Mouse (Mus musculus) forebrain, embryonic 10.5 days (tissue): ENCODE measurements at regions not wholly inside any gene's neighbourhood (a gene's known extent, or its start where the extent isn't known, plus 50 kb on each side); places are given as distances from the start of the nearest gene placed in this dataset.

Source experiments
- DNase-seq: peaks from one replicate; pipeline ENCODE4 v3.0.0-alpha.2; 2017; ENCODE audit warnings: low spot score; ENCODE audit errors: extremely low spot score
- H3K27ac ChIP-seq: fragments of 300-500 bp; sonication (generic); 2 replicates; pipeline ENCODE4 v1.5.1; 2016; ENCODE audit warnings: mild to moderate bottlenecking
- H3K27me3 ChIP-seq: fragments of 300-500 bp; sonication (generic); 2 replicates; pipeline ENCODE4 v1.6.1; 2016; ENCODE audit warnings: mild to moderate bottlenecking; ENCODE audit not compliant: poor library complexity, severe bottlenecking
- H3K36me3 ChIP-seq: fragments of 300-500 bp; sonication (generic); replicated peaks from 2 replicates; pipeline ENCODE4 v1.6.1; 2016; ENCODE audit warnings: mild to moderate bottlenecking, moderate library complexity
- H3K4me1 ChIP-seq: fragments of 300-500 bp; sonication (generic); 2 replicates; pipeline ENCODE4 v1.6.1; 2016
- H3K4me3 ChIP-seq: fragments of 300-500 bp; sonication (generic); 2 replicates; pipeline ENCODE4 v1.5.1; 2016; ENCODE audit warnings: mild to moderate bottlenecking, moderate library complexity
- H3K9me3 ChIP-seq: fragments of 300-500 bp; sonication (generic); 2 replicates; pipeline ENCODE4 v1.6.1; 2016; ENCODE audit warnings: mild to moderate bottlenecking, moderate library complexity
- WGBS: fragments of 180-500 bp; shearing (Covaris S2); methylation state at CpG from one replicate; pipeline ENCODE4 v1.1.7; 2016; 5-methylcytosine and 5-hydroxymethylcytosine counted together

DNA sequence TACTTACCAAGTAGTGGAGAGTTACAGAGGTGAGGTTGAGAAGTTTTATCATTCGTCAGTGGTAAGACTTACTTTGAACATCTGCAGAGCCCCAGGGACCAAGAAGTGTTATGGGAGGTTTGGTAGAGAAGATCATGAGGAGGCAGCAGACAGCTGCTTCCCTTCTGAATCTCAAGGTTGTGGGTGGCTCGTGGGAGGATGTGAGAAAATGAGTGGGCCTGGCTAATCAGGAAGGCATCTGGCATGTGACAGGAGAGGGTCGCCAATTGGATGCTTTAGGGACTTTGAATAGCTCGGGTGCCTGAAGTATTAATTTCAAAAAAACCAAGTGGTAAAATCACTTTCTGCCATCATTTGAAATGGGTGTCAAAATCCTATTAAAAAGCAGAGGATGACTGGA is 258.9 kb downstream of the Sqor start:
- H3K9me3 ChIP-seq, result no peaks in the 10 kb centered on the region
- H3K4me1 ChIP-seq, result no peaks in the 10 kb centered on the region
- no peak for DNase-seq
- H3K27ac ChIP-seq, result no peak overlapping the region
- H3K4me3 ChIP-seq, result no peak overlapping the region
- H3K36me3 ChIP-seq, result no peaks in the 10 kb centered on the region
- 78% methylated on average over 4 of the region's 4 CpGs for WGBS
- H3K27me3 ChIP-seq, result no peaks in the 10 kb centered on the region

DNA sequence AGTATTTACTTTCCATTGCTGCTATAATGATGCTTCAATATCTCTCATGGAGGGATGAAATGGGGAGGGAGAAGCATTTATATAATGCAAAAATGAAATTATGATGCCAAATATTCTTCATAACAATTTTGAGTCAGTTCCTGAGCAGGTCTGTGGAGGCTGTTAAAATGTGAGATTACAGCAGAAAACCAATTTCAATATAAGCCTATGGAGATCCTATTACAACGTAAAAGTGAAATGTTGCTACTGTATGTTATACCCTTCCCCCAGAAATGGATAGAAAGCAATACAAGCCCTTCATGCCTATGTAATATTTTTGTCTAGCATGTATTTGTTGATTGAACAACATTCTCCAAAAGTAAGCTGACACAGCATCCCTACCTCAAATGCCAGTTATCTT is 259.3 kb downstream of the Sqor start:
- no peaks in the 10 kb centered on the region for H3K27me3 ChIP-seq
- 95% methylated on average over 1 of the region's 1 CpGs for WGBS
- H3K9me3 ChIP-seq, result no peaks in the 10 kb centered on the region
- DNase-seq, result no peak
- no peak overlapping the region for H3K4me3 ChIP-seq
- H3K27ac ChIP-seq, result no peak overlapping the region
- H3K4me1 ChIP-seq, result no peaks in the 10 kb centered on the region
- no peaks in the 10 kb centered on the region for H3K36me3 ChIP-seq

DNA sequence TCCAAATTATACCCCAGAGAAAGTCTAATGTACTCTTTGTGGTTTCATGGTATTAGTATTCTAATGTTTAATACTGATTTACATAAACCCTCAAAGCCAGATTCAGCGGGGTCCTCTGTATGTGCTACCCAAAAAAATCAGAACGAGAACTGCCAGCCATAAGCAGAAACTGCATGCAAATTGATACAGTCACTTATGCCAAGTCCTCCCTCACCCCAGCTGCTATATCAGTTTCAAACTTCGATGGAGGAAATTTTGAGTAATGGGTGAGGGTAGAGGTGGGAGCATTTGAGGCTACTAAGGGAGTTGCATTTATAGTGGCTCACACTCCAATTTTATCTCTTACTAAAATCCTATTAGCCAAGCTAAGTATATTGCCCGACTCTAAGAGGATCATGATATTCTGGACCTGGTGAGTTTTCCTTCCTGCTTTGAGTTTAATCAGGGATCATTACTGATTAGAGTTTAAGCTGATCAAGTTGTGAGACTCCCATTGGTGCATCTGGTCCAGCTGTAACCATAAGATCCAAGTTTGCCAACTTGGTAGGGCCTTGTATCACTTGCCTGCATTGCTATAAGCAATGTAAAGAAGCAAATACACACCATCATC is 260.0 kb downstream of the Sqor start:
- no peaks in the 10 kb centered on the region for H3K9me3 ChIP-seq
- H3K27me3 ChIP-seq, result no peaks in the 10 kb centered on the region
- 86% methylated on average over 4 of the region's 4 CpGs for WGBS
- H3K4me3 ChIP-seq, result no peak overlapping the region
- H3K36me3 ChIP-seq, result no peaks in the 10 kb centered on the region
- no peak overlapping the region for H3K27ac ChIP-seq
- no peaks in the 10 kb centered on the region for H3K4me1 ChIP-seq
- DNase-seq, result no peak

DNA sequence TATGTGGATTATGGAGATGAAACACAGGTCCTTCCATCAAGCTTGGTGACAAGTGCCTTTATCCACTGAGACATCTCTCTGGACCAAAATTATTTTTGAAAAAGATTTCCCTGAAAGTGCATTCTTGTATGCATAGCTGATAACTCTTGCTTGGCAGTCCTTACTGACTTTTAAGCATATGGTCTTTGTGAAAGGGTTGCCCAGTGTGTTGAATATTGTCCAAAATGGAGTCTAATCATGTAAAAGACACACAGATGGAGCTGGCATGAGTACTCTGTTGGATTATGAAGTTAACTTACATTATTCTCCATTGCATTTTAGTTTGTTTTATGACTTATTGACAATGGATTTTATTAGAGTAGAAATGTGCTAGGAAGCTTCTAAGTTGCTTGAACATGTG is 282.3 kb downstream of the Sqor start:
- no peak for DNase-seq
- Histone ChIP-seq H3K27ac (no peak overlapping the region), H3K36me3 (no peaks in the 10 kb centered on the region), H3K27me3 (no peaks in the 10 kb centered on the region), H3K4me3 (no peak overlapping the region), H3K9me3 (no peaks in the 10 kb centered on the region), H3K4me1 (no peaks in the 10 kb centered on the region)

- Histone ChIP-seq H3K4me1 (0 out of 2 replicates have a peak, but pooled peaks cover 2% of the 10 kb centered on the region), H3K27ac (no peak overlapping the region), H3K36me3 (no peaks in the 10 kb centered on the region), H3K9me3 (no peaks in the 10 kb centered on the region), H3K27me3 (peaks cover 29% of the 10 kb centered on the region), H3K4me3 (no peak overlapping the region)
- WGBS, result 90% methylated on average over 1 of the region's 1 CpGs
- DNase-seq, result no peak
These were observed 299.6 kb downstream of the Sqor start for GRCm38 (mm10) chr2:123064648-123065047.

DNA sequence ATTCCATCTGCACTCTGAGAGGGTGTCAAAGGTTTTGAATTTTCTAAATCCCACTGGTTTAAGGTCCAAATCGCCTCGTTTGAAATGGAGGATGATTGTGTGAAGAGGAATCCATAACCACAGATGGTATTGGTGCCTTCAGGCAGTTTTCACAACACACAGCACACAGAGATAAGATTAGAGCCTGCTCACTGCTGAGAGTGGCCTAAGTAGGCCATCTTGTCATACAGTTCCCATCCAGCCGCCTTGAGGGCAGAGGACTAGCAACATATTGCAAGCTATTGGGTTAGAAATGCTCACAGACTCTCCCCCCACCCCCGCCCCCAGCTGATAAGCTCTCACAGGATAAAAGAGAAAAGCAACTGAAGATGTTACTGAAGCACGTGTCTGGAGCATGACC is 303.8 kb downstream of the Sqor start:
- H3K27ac ChIP-seq, result no peak overlapping the region
- H3K36me3 ChIP-seq, result no peaks in the 10 kb centered on the region
- H3K27me3 ChIP-seq, result peaks cover 61% of the 10 kb centered on the region
- no peak for DNase-seq
- H3K4me3 ChIP-seq, result no peak overlapping the region
- 55% methylated on average over 5 of the region's 5 CpGs for WGBS
- no peaks in the 10 kb centered on the region for H3K9me3 ChIP-seq
- H3K4me1 ChIP-seq, result peaks cover 6% of the 10 kb centered on the region

DNA sequence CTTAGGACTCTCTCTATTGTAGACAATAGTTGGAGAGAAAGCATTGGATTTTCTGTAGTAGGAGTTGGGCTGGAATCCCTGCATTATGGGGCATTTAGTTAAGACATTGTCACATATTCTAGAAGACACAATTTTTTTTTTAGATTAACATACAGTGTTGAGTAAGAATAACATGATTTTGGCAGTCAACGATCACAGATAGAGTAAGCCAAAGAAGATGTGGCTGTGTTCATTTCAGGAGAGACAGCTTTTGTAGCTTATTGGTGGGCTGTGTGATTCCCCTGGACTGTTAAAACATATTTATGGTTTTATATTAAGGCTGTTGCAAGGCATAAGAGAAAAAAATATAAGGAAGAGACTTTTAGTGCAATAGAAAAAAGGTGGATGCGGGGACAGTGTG is 307.6 kb downstream of the Sqor start:
- Histone ChIP-seq H3K36me3 (no peaks in the 10 kb centered on the region), H3K27ac (no peak overlapping the region), H3K4me3 (no peak overlapping the region), H3K9me3 (no peaks in the 10 kb centered on the region), H3K4me1 (peaks cover 10% of the 10 kb centered on the region), H3K27me3 (peaks cover 88% of the 10 kb centered on the region)
- WGBS, result 93% methylated on average over 2 of the region's 2 CpGs
- DNase-seq, result no peak

GRCm38 (mm10) chr2:123073476-123074085 is 308.5 kb downstream of the Sqor start:
- no peak for DNase-seq
- Histone ChIP-seq H3K4me3 (no peak overlapping the region), H3K36me3 (no peaks in the 10 kb centered on the region), H3K4me1 (peaks cover 10% of the 10 kb centered on the region), H3K27me3 (peaks cover 82% of the 10 kb centered on the region), H3K27ac (no peak overlapping the region), H3K9me3 (no peaks in the 10 kb centered on the region)
- WGBS, result 17% methylated on average over 4 of the region's 4 CpGs

GRCm38 (mm10) chr2:123092726-123093125 is 327.7 kb downstream of the Sqor start:
- Histone ChIP-seq H3K4me1 (no peaks in the 10 kb centered on the region), H3K27ac (no peak overlapping the region), H3K27me3 (no peaks in the 10 kb centered on the region), H3K36me3 (no peaks in the 10 kb centered on the region), H3K4me3 (no peak overlapping the region), H3K9me3 (no peaks in the 10 kb centered on the region)
- 93% methylated on average over 1 of the region's 1 CpGs for WGBS
- DNase-seq, result no peak

DNA sequence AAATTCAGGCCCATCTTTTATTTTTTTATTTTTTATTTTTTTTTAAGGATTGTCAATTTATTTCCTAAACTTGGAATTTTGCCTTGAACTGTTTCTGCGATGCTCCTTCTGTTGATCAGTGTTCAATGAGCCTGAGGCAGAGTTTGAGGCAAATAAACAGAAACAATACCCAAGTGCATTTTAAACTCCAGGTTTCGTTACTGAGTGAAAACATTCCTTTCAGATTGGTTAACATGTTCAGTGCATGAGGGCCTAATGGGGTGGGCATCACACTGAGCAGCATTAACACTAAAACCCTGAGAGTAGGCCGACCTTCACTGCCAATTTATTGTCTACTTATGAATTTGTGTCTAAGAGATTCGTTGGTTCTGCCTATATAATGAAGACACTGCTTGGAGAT is 338.5 kb downstream of the Sqor start:
- H3K36me3 ChIP-seq, result no peaks in the 10 kb centered on the region
- DNase-seq, result no peak
- WGBS, result 75% methylated on average over 4 of the region's 4 CpGs

GRCm38 (mm10) chr2:123131496-123131895 is 366.5 kb downstream of the Sqor start:
- H3K27me3 ChIP-seq, result no peaks in the 10 kb centered on the region
- H3K4me3 ChIP-seq, result no peak overlapping the region
- H3K36me3 ChIP-seq, result no peaks in the 10 kb centered on the region
- H3K9me3 ChIP-seq, result no peaks in the 10 kb centered on the region
- no peak overlapping the region for H3K27ac ChIP-seq
- 71% methylated on average over 2 of the region's 2 CpGs for WGBS
- H3K4me1 ChIP-seq, result no peaks in the 10 kb centered on the region
- no peak for DNase-seq

More for the DNA sequence above, 338.5 kb downstream of the Sqor start:
- no peak overlapping the region for H3K27ac ChIP-seq
- H3K9me3 ChIP-seq, result no peaks in the 10 kb centered on the region
- H3K27me3 ChIP-seq, result no peaks in the 10 kb centered on the region
- H3K4me1 ChIP-seq, result peaks cover 6% of the 10 kb centered on the region; the same call in 1 of the 2 replicates
- H3K4me3 ChIP-seq, result no peak overlapping the region

- Histone ChIP-seq H3K27me3 (no peaks in the 10 kb centered on the region), H3K36me3 (no peaks in the 10 kb centered on the region), H3K4me1 (no peaks in the 10 kb centered on the region), H3K9me3 (no peaks in the 10 kb centered on the region), H3K27ac (no peak overlapping the region), H3K4me3 (no peak overlapping the region)
- DNase-seq, result no peak
These were observed 388.1 kb downstream of the Sqor start for GRCm38 (mm10) chr2:123153170-123153569.

DNA sequence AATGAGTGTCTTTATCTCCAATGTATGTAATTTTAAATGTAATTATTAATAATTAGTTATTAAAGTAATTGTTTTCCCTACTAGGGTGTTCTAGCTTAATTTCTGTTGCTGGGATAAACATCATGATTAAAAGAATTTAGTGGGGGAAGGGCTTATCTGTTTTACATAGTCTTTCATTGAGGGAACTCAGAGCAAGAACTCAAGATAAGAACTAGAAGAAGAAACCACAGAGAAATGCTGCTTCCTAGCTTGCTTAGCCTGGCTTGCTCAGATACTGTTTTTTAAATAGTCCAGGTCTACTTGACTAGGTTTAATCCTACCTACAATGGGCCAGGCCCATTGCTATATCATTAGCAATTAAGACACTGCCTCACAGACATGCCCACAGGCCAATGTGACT is 400.3 kb downstream of the Sqor start:
- DNase-seq, result no peak
- Histone ChIP-seq H3K36me3 (no peaks in the 10 kb centered on the region), H3K4me1 (no peaks in the 10 kb centered on the region), H3K27me3 (no peaks in the 10 kb centered on the region), H3K9me3 (no peaks in the 10 kb centered on the region), H3K4me3 (no peak overlapping the region), H3K27ac (no peak overlapping the region)

DNA sequence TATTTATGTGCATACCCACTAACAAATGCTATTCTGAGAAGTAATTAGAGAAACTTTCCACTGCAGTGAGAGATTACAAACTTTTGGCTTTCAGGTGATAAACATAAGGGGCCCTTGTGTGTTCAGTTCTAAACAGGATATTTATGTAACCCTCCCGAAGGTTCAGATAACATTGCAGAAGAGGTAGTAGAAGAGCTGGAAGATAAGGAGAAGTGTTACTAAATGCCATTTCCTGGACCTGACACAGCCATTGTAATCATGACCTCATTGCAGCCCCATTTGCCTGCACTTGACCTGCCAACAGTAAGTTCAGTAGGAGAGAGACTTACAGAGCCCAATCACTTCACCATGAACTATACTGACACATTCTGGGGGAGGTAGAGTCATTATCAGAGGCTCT is 405.6 kb downstream of the Sqor start:
- H3K27ac ChIP-seq, result no peak overlapping the region
- no peak overlapping the region for H3K4me3 ChIP-seq
- no peaks in the 10 kb centered on the region for H3K9me3 ChIP-seq
- H3K4me1 ChIP-seq, result no peaks in the 10 kb centered on the region
- H3K27me3 ChIP-seq, result no peaks in the 10 kb centered on the region
- DNase-seq, result no peak
- 82% methylated on average over 1 of the region's 1 CpGs for WGBS
- no peaks in the 10 kb centered on the region for H3K36me3 ChIP-seq
